Mouse (Mus musculus) midbrain, embryonic 11.5 days (tissue): ENCODE data around the gene Rabggta. TPM values are rescaled to one million over a fixed set of nuclear protein-coding genes. Genes with fewer than 3 reads are reported as not detected.
A peak's percentile ranks its signal among the peaks of the same experiment; 100 is the strongest.
"Not testable (repeated sequence)": the region's sequence is repeated elsewhere in the genome, so short reads cannot be mapped to it uniquely, and the experiment has no call there.

Experiments used
- ATAC-seq: fragments of 200-750 bp; cut with Nextera tagmentation; 2 replicates; pipeline ENCODE4 v1.8.0; 2017; ENCODE audit warnings: moderate TSS enrichment, moderate library complexity; ENCODE audit not compliant: low FRiP score
- DNase-seq: peaks from one replicate; pipeline ENCODE4 v3.0.0; 2015; ENCODE audit warnings: low spot score; ENCODE audit errors: missing footprints
- H3K27ac ChIP-seq: fragments of 300-500 bp; sonication (generic); 2 replicates; pipeline ENCODE4 v1.5.1; 2014; ENCODE audit warnings: low read depth, low read length
- H3K27me3 ChIP-seq: fragments of 300-500 bp; sonication (generic); 2 replicates; pipeline ENCODE4 v1.6.1; 2014; ENCODE audit warnings: mild to moderate bottlenecking, low read length, moderate library complexity, mixed read lengths; ENCODE audit not compliant: control insufficient read depth, insufficient read depth
- H3K36me3 ChIP-seq: fragments of 300-500 bp; sonication (generic); 2 replicates; pipeline ENCODE4 v1.6.1; 2014; ENCODE audit warnings: mild to moderate bottlenecking, low read length, moderate library complexity, mixed read lengths; ENCODE audit not compliant: control insufficient read depth, insufficient read depth
- H3K4me1 ChIP-seq: fragments of 300-500 bp; sonication (generic); 2 replicates; pipeline ENCODE4 v1.6.1; 2014; ENCODE audit warnings: low read length; ENCODE audit not compliant: control insufficient read depth, insufficient read depth
- H3K4me2 ChIP-seq: fragments of 300-500 bp; sonication (generic); 2 replicates; pipeline ENCODE4 v1.6.1; 2014; ENCODE audit warnings: mild to moderate bottlenecking, moderate library complexity
- H3K4me3 ChIP-seq: fragments of 300-500 bp; sonication (generic); 2 replicates; pipeline ENCODE4 v1.5.1; 2014; ENCODE audit warnings: low read depth, low read length
- H3K9ac ChIP-seq: fragments of 300-500 bp; sonication (generic); 2 replicates; pipeline ENCODE4 v1.6.1; 2014; ENCODE audit warnings: low read length
- H3K9me3 ChIP-seq: fragments of 300-500 bp; sonication (generic); 2 replicates; pipeline ENCODE4 v1.6.1; 2016; ENCODE audit warnings: low read length; ENCODE audit not compliant: control insufficient read depth
- WGBS: fragments of 180-500 bp; shearing (Covaris S2); extraction: QIAGEN DNeasy Blood & Tissue Kit; methylation state at CpG from one replicate; pipeline ENCODE4 v1.1.7; 2014; 5-methylcytosine and 5-hydroxymethylcytosine counted together
- polyA plus RNA-seq: library from polyadenylated mRNA; unstranded; fragments of >200 nt; fragmentation: Nextera tagmentation; extraction: Ambion mirVana; gene quantifications from 2 replicates; pipeline ENCODE4 v1.2.1, GENCODE M21; 2014

Gene Rabggta
- polyA plus RNA-seq, 1 experiment from 2014 or later = 22.0 TPM

GRCm38 (mm10) chr14:55760156-55760555 is 38.1 kb upstream of the Rabggta start:
- ATAC-seq (peak; percentile 38; the same call in 1 of the 2 replicates), DNase-seq (peak; percentile 98)

GRCm38 (mm10) chr14:55758363-55758784 is 36.3 kb upstream of the Rabggta start, which contains the start of gene Cideb:
Gene Cideb, minus strand, starts transcription at chr14:55758458.
- no peak within 1 kb of the TSS for H3K27ac ChIP-seq
- peaks cover 7% of the 10 kb centered on the region; the same call in 1 of the 2 replicates for H3K4me1 ChIP-seq
- no peak within 1 kb of the TSS for H3K4me2 ChIP-seq
- H3K9me3 ChIP-seq = no peaks in the 10 kb centered on the region
- peaks cover 29% of the 10 kb centered on the region for H3K27me3 ChIP-seq
- H3K9ac ChIP-seq = no peak within 1 kb of the TSS
- ATAC-seq (no peak), DNase-seq (peak; percentile 93)
- H3K36me3 ChIP-seq = peaks cover 7% of the 10 kb centered on the region
- WGBS = 21% methylated on average over 8 of the region's 8 CpGs
- H3K4me3 ChIP-seq = no peak within 1 kb of the TSS

More at GRCm38 (mm10) chr14:55760156-55760555, 38.1 kb upstream of the Rabggta start:
- H3K4me1 ChIP-seq, H3K9ac ChIP-seq, H3K9me3 ChIP-seq, H3K36me3 ChIP-seq, H3K27ac ChIP-seq, H3K4me3 ChIP-seq: not testable (repeated sequence)
- 3% methylated on average over 6 of the region's 6 CpGs for WGBS
- H3K4me2 ChIP-seq = peak overlapping the region; percentile 15; the same call in 1 of the 2 replicates
- peaks cover 38% of the 10 kb centered on the region for H3K27me3 ChIP-seq

- no peak overlapping the region for H3K27ac ChIP-seq
- no peaks in the 10 kb centered on the region for H3K9me3 ChIP-seq
- no peak overlapping the region for H3K9ac ChIP-seq
- H3K36me3 ChIP-seq = peaks cover 13% of the 10 kb centered on the region
- H3K4me2 ChIP-seq = no peak overlapping the region
- DNase-seq (no peak), ATAC-seq (no peak)
- 82% methylated on average over 6 of the region's 6 CpGs for WGBS
- peaks cover 21% of the 10 kb centered on the region for H3K27me3 ChIP-seq
- peaks cover 5% of the 10 kb centered on the region; the same call in 1 of the 2 replicates for H3K4me1 ChIP-seq
- no peak overlapping the region for H3K4me3 ChIP-seq
Measured at GRCm38 (mm10) chr14:55757566-55757965, 35.5 kb upstream of the Rabggta start.

GRCm38 (mm10) chr14:55747051-55747847 is 25.2 kb upstream of the Rabggta start:
- 92% methylated on average over 10 of the region's 10 CpGs for WGBS
- H3K9ac ChIP-seq = no peak overlapping the region
- no peak overlapping the region for H3K4me3 ChIP-seq
- peaks cover 15% of the 10 kb centered on the region for H3K4me1 ChIP-seq
- H3K27me3 ChIP-seq = no peaks in the 10 kb centered on the region
- H3K27ac ChIP-seq = no peak overlapping the region
- peaks cover 10% of the 10 kb centered on the region; the same call in 1 of the 2 replicates for H3K36me3 ChIP-seq
- ATAC-seq (no peak), DNase-seq (no peak)
- H3K9me3 ChIP-seq = no peaks in the 10 kb centered on the region
- no peak overlapping the region; the same call in 1 of the 2 replicates for H3K4me2 ChIP-seq

- H3K4me3 ChIP-seq = peak overlapping the region; percentile 89
- no peak overlapping the region for H3K27ac ChIP-seq
- peak overlapping the region; percentile 88 for H3K9ac ChIP-seq
- H3K4me1 ChIP-seq = peaks cover 15% of the 10 kb centered on the region
- no peaks in the 10 kb centered on the region for H3K27me3 ChIP-seq
- H3K9me3 ChIP-seq = no peaks in the 10 kb centered on the region
- H3K4me2 ChIP-seq = peak overlapping the region; percentile 93
- DNase-seq (no peak), ATAC-seq (no peak; the same call in 1 of the 2 replicates)
- under 1% methylated on average over 30 of the region's 31 CpGs for WGBS
- H3K36me3 ChIP-seq = peaks cover 9% of the 10 kb centered on the region; the same call in 1 of the 2 replicates
Measured at GRCm38 (mm10) chr14:55745861-55746237, 23.8 kb upstream of the Rabggta start.

GRCm38 (mm10) chr14:55745180-55745860 is 23.3 kb upstream of the Rabggta start, which contains the start of the genes Dhrs1 and Nop9:
Gene Dhrs1, minus strand, starts transcription at chr14:55745690.
Gene Nop9, plus strand, starts transcription at chr14:55745693.
- H3K4me1 ChIP-seq = peaks cover 15% of the 10 kb centered on the region

GRCm38 (mm10) chr14:55743711-55744110 is 21.6 kb upstream of the Rabggta start:
- no peaks in the 10 kb centered on the region for H3K36me3 ChIP-seq
- no peak overlapping the region; the same call in 1 of the 2 replicates for H3K9ac ChIP-seq
- H3K27ac ChIP-seq = no peak overlapping the region
- DNase-seq (peak; percentile 99), ATAC-seq (peak; percentile 33; the same call in 1 of the 2 replicates)
- H3K27me3 ChIP-seq = no peaks in the 10 kb centered on the region
- H3K4me3 ChIP-seq = no peak overlapping the region
- H3K4me1 ChIP-seq = peaks cover 15% of the 10 kb centered on the region
- WGBS = 23% methylated on average over 10 of the region's 10 CpGs
- H3K9me3 ChIP-seq = no peaks in the 10 kb centered on the region
- H3K4me2 ChIP-seq = no peak overlapping the region

More at GRCm38 (mm10) chr14:55745180-55745860, 23.3 kb upstream of the Rabggta start, which contains the start of the genes Dhrs1 and Nop9:
- Histone ChIP-seq H3K4me2 (peak within 1 kb of the TSS; percentile 93), H3K27me3 (no peaks in the 10 kb centered on the region), H3K27ac (no peak within 1 kb of the TSS), H3K36me3 (peaks cover 5% of the 10 kb centered on the region; the same call in 1 of the 2 replicates), H3K9me3 (no peaks in the 10 kb centered on the region), H3K4me3 (peak within 1 kb of the TSS; percentile 89), H3K9ac (peak within 1 kb of the TSS; percentile 88)
- DNase-seq = peak; percentile 96
- WGBS = 3% methylated on average over 29 of the region's 48 CpGs
- ATAC-seq = peak; percentile 91

- Histone ChIP-seq H3K4me3 (no peak overlapping the region), H3K9ac (no peak overlapping the region), H3K9me3 (no peaks in the 10 kb centered on the region), H3K36me3 (no peaks in the 10 kb centered on the region), H3K27ac (no peak overlapping the region), H3K27me3 (no peaks in the 10 kb centered on the region), H3K4me1 (no peaks in the 10 kb centered on the region), H3K4me2 (no peak overlapping the region)
- ATAC-seq (no peak), DNase-seq (no peak)
- 87% methylated on average over 9 of the region's 9 CpGs for WGBS
Measured at GRCm38 (mm10) chr14:55737086-55737687, 15.1 kb upstream of the Rabggta start.
